ENCODE assay signal across 31 mouse cellular contexts in genomic region chr10:107759624-107760023, GRCm38 (mm10). TPM values are rescaled to one million over a fixed set of nuclear protein-coding genes. Genes with fewer than 3 reads are reported as not detected.
"Had no signal": no experiment of that assay in that cellular context is flagged by ENCODE, and none has a peak within 500 bp of the region (broad histone marks: within the 10 kb centered on the region; RNA-seq: fewer than 3 reads in every experiment).

No protein-coding gene starts in this region.

- DNase-seq: gastrocnemius, postnatal 14 days; gastrocnemius, postnatal 36 days; heart, adult 11 months; heart, adult 2 months; heart, postnatal 14 days; heart, postnatal 36 days; kidney, adult 18-20 months; kidney, adult 8-10 months; kidney, postnatal 10 days; kidney, postnatal 25 days; kidney, postnatal 4 days; liver; liver, embryonic 13.5 days; liver, postnatal 0 days had no signal

- ATAC-seq: hindbrain, embryonic 16.5 days; inflammation-experienced regulatory T-cells, adult 6 months; intestine, embryonic 15.5 days; intestine, postnatal 0 days; liver, postnatal 0 days had no signal

- H3K9ac ChIP-seq: heart, embryonic 13.5 days; heart, embryonic 15.5 days; hindbrain, embryonic 12.5 days; hindbrain, embryonic 14.5 days; intestine, embryonic 15.5 days; limb, embryonic 12.5 days; liver, embryonic 13.5 days; liver, embryonic 15.5 days; liver, postnatal 0 days had no signal

- H3K4me1 ChIP-seq: heart, embryonic 13.5 days; heart, embryonic 15.5 days; hindbrain, embryonic 12.5 days; intestine, embryonic 15.5 days; limb, embryonic 10.5 days; limb, embryonic 12.5 days; liver, embryonic 13.5 days; liver, embryonic 15.5 days had no signal

- H3K9me3 ChIP-seq: heart, embryonic 13.5 days; heart, embryonic 15.5 days; hindbrain, embryonic 12.5 days; intestine, embryonic 15.5 days; limb, embryonic 10.5 days; limb, embryonic 12.5 days; liver, embryonic 13.5 days; liver, embryonic 15.5 days had no signal

- H3K4me2 ChIP-seq: heart, embryonic 11.5 days; heart, embryonic 13.5 days; heart, embryonic 15.5 days; hindbrain, embryonic 12.5 days; hindbrain, embryonic 14.5 days; intestine, embryonic 15.5 days; limb, embryonic 12.5 days; liver, embryonic 11.5 days; liver, embryonic 13.5 days; liver, embryonic 15.5 days had no signal

- H3K4me3 ChIP-seq: heart, adult 2 months; heart, embryonic 13.5 days; heart, embryonic 15.5 days; hindbrain, embryonic 12.5 days; intestine, embryonic 15.5 days; layer of hippocampus, adult 2 months; left cerebral cortex, adult 2 months; limb, embryonic 10.5 days; limb, embryonic 12.5 days; liver, embryonic 13.5 days; liver, embryonic 15.5 days had no signal

- H3K27ac ChIP-seq: heart, adult 2 months; heart, embryonic 13.5 days; heart, embryonic 15.5 days; hindbrain, embryonic 12.5 days; hindbrain, embryonic 14.5 days; intestine, embryonic 15.5 days; layer of hippocampus, adult 2 months; left cerebral cortex, adult 2 months; limb, embryonic 10.5 days; limb, embryonic 12.5 days; liver, embryonic 13.5 days; liver, embryonic 15.5 days had no signal

- H3K36me3 ChIP-seq: heart, embryonic 13.5 days; heart, embryonic 15.5 days; hindbrain, embryonic 12.5 days; intestine, embryonic 15.5 days; limb, embryonic 10.5 days; limb, embryonic 12.5 days; liver, embryonic 13.5 days; liver, embryonic 15.5 days had no signal

- H3K27me3 ChIP-seq: heart, embryonic 13.5 days; heart, embryonic 15.5 days; hindbrain, embryonic 12.5 days; intestine, embryonic 15.5 days; limb, embryonic 12.5 days; liver, embryonic 13.5 days; liver, embryonic 15.5 days had no signal

RNA-seq across cellular contexts. Expression of gene Ptprq, which starts 39.8 kb away (rescaled TPM):
- total RNA-seq: heart, adult 2 months; hematopoietic stem cell, adult 5-6 weeks had no signal
- polyA plus RNA-seq: heart, adult 2 months; heart, postnatal 0 days; inflammation-experienced regulatory T-cells, adult 6 months; intestine, postnatal 0 days; liver, embryonic 11.5 days; liver, embryonic 13.5 days; liver, embryonic 15.5 days; liver, postnatal 0 days had no signal
